Comparison of ENCODE assay signal across 12 mouse cellular contexts in genomic region chr4:81310168-81310474, GRCm38 (mm10).
DNase-seq lines count a peak whose midpoint lies in the region; ATAC-seq and TF ChIP-seq lines count a peak whose summit lies in the region.
"Had no signal": no experiment of that assay in that cellular context is flagged by ENCODE, and none has a peak within 500 bp of the region (broad histone marks: within the 10 kb centered on the region; RNA-seq: fewer than 3 reads in every experiment).

No protein-coding gene starts in this region.

- no peaks in the 10 kb centered on the region for H3K27me3 ChIP-seq in embryonic facial prominence, embryonic 13.5 days
- H3K27me3 ChIP-seq in embryonic facial prominence, embryonic 10.5 days (replicated peaks; ENCODE audit: low read depth, poor library complexity, severe bottlenecking): no peaks in the 10 kb centered on the region
- no peaks in the 10 kb centered on the region for H3K27me3 ChIP-seq in lung, postnatal 0 days (replicated peaks; ENCODE audit: insufficient read depth, low read length)
- H3K27me3 ChIP-seq: hindbrain, embryonic 15.5 days; neural tube, embryonic 13.5 days had no signal

- no peak for DNase-seq in embryonic facial prominence, embryonic 10.5 days (ENCODE audit: low spot score)
- DNase-seq in lung, adult 18-20 months: peak; percentile 8 to 25
- no peak for DNase-seq in lung, postnatal 25 days (ENCODE audit: low spot score)
- no peak for DNase-seq in lung, postnatal 0 days (ENCODE audit: low spot score)
- no peak for DNase-seq in left cerebral cortex, adult 9 months (ENCODE audit: low spot score in 2 of 2)
- no peak for DNase-seq in cerebellum, postnatal 25 days
- DNase-seq: cerebellum, adult 9-11 months; left cerebral cortex, postnatal 4 days had no signal

- no peak overlapping the region for H3K9ac ChIP-seq in embryonic facial prominence, embryonic 13.5 days
- H3K9ac ChIP-seq in lung, postnatal 0 days (replicated peaks; ENCODE audit: low read depth): no peak overlapping the region
- H3K9ac ChIP-seq: hindbrain, embryonic 15.5 days; neural tube, embryonic 13.5 days had no signal

- H3K4me3 ChIP-seq in embryonic facial prominence, embryonic 13.5 days: no peak overlapping the region
- no peak overlapping the region for H3K4me3 ChIP-seq in embryonic facial prominence, embryonic 10.5 days
- H3K4me3 ChIP-seq in embryonic fibroblast, embryonic 13.5 days (ENCODE audit: insufficient read depth, low read length): no peak overlapping the region
- H3K4me3 ChIP-seq in lung, postnatal 0 days (ENCODE audit: low read depth, low read length): no peak overlapping the region
- H3K4me3 ChIP-seq: hindbrain, embryonic 15.5 days; neural tube, embryonic 13.5 days had no signal

- peaks cover 34% of the 10 kb centered on the region for H3K36me3 ChIP-seq in embryonic facial prominence, embryonic 13.5 days
- peaks cover 57% of the 10 kb centered on the region for H3K36me3 ChIP-seq in embryonic facial prominence, embryonic 10.5 days (replicated peaks)
- H3K36me3 ChIP-seq in lung, postnatal 0 days (ENCODE audit: insufficient read depth, low read length): no peaks in the 10 kb centered on the region
- H3K36me3 ChIP-seq: hindbrain, embryonic 15.5 days had no signal

- H3K27ac ChIP-seq in embryonic facial prominence, embryonic 13.5 days: peak overlapping the region; percentile 56; the same call in 1 of the 2 replicates
- no peak overlapping the region for H3K27ac ChIP-seq in embryonic facial prominence, embryonic 10.5 days (replicated peaks)
- H3K27ac ChIP-seq in embryonic fibroblast, embryonic 13.5 days (ENCODE audit: insufficient read depth, low read length): peak overlapping the region; percentile 75
- no peak overlapping the region for H3K27ac ChIP-seq in lung, postnatal 0 days (ENCODE audit: low read length)
- H3K27ac ChIP-seq: hindbrain, embryonic 15.5 days; neural tube, embryonic 13.5 days had no signal

- no peak for TF ChIP-seq POLR2A in embryonic fibroblast, embryonic 13.5 days (IDR thresholded peaks at IDR 0.05; ENCODE audit: low read depth, low read length)

- no peak overlapping the region for H3K4me2 ChIP-seq in embryonic facial prominence, embryonic 13.5 days
- H3K4me2 ChIP-seq in lung, postnatal 0 days (replicated peaks; ENCODE audit: low read depth, low read length): no peak overlapping the region
- H3K4me2 ChIP-seq: hindbrain, embryonic 15.5 days; neural tube, embryonic 13.5 days had no signal

- TF ChIP-seq CTCF in embryonic fibroblast, embryonic 13.5 days (IDR thresholded peaks at IDR 0.05; ENCODE audit: borderline replicate concordance, insufficient read depth, low read length): no peak
- TF ChIP-seq CTCF in lung, postnatal 0 days (IDR thresholded peaks at IDR 0.05): no peak

- 82% methylated on average over 2 of the region's 2 CpGs for WGBS in embryonic facial prominence, embryonic 13.5 days
- WGBS in embryonic facial prominence, embryonic 10.5 days: 84% methylated on average over 2 of the region's 2 CpGs
- 33% methylated on average over 2 of the region's 2 CpGs for WGBS in lung, postnatal 0 days

- no peak for TF ChIP-seq EP300 in lung, postnatal 0 days (IDR thresholded peaks at IDR 0.05)

- ATAC-seq in embryonic facial prominence, embryonic 13.5 days (ENCODE audit: insufficient number of reproducible peaks, insufficient read depth, low FRiP score, low TSS enrichment, low read depth): no peak
- ATAC-seq in lung, postnatal 0 days: peak; percentile 67

- no peaks in the 10 kb centered on the region for H3K9me3 ChIP-seq in embryonic facial prominence, embryonic 13.5 days
- H3K9me3 ChIP-seq in embryonic facial prominence, embryonic 10.5 days: no peaks in the 10 kb centered on the region
- no peaks in the 10 kb centered on the region for H3K9me3 ChIP-seq in lung, postnatal 0 days (ENCODE audit: low read length)
- H3K9me3 ChIP-seq: hindbrain, embryonic 15.5 days; neural tube, embryonic 13.5 days had no signal

- 0 out of 2 replicates have a peak, but pooled peaks cover 8% of the 10 kb centered on the region for H3K4me1 ChIP-seq in embryonic facial prominence, embryonic 13.5 days
- 0 out of 2 replicates have a peak, but pooled peaks cover 2% of the 10 kb centered on the region for H3K4me1 ChIP-seq in embryonic facial prominence, embryonic 10.5 days
- H3K4me1 ChIP-seq in embryonic fibroblast, embryonic 13.5 days (ENCODE audit: control insufficient read depth, insufficient read depth, low read length): peaks cover 10% of the 10 kb centered on the region; the same call in 1 of the 2 replicates
- no peaks in the 10 kb centered on the region for H3K4me1 ChIP-seq in lung, postnatal 0 days (ENCODE audit: insufficient read depth, low read depth, low read length)
- H3K4me1 ChIP-seq: hindbrain, embryonic 15.5 days; neural tube, embryonic 13.5 days had no signal

Comparison
In these comparisons a context has a peak if more than half of its experiments do, and no peak if none do; other contexts are left out.
1. H3K27ac ChIP-seq: peak in embryonic facial prominence, embryonic 13.5 days (single experiment) and embryonic fibroblast, embryonic 13.5 days (single experiment); none in embryonic facial prominence, embryonic 10.5 days (single experiment) and lung, postnatal 0 days (single experiment).
2. DNase-seq: peak in lung, adult 18-20 months (2 of 2); none in embryonic facial prominence, embryonic 10.5 days (single experiment), lung, postnatal 25 days (single experiment), lung, postnatal 0 days (single experiment), left cerebral cortex, adult 9 months (0 of 2) and cerebellum, postnatal 25 days (0 of 2).